Mouse (Mus musculus): Measurements from ENCODE around the gene Nudt17. TPM values are rescaled to one million over a fixed set of nuclear protein-coding genes. Genes with fewer than 3 reads are reported as not detected.

Gene Nudt17
- total and polyA plus RNA-seq, 3 experiments: 0.21 to 1.9 (median 1.0) TPM

DNA sequence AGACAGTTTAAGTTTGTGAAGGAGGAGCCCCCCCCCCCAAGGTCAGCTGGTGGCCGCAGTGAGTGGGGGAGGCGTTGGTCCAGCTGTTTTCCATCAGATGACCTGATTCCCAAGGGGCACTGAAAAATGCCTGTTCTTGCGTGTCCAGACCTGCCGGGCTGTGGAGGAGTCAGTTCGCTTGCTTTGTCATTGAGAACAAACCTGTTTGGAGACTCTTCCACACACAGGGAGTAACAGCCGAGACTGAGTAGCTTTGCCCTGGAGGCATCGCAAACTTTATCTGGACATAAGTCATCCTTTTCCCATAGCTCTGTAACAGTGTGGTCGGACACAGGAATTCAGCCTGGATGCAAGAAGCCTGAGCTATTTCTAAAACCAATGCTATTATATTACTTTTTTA, 33.9 kb downstream of the Nudt17 start:
- dilution Hi-C loops (cut with MboI; ENCODE audit: extremely low pct_ligation_motif_present, extremely low pct_unique_long_range_greater_than_20kb, low sequenced_read_pairs): no loop called here
- H3K27ac ChIP-seq (ENCODE audit: insufficient read depth, low read depth): peak overlapping the region; percentile 66
- in situ Hi-C loops (cut with MboI; ENCODE audit: low pct_ligation_motif_present, low pct_unique_long_range_greater_than_20kb, low sequenced_read_pairs): no loop called here

DNA sequence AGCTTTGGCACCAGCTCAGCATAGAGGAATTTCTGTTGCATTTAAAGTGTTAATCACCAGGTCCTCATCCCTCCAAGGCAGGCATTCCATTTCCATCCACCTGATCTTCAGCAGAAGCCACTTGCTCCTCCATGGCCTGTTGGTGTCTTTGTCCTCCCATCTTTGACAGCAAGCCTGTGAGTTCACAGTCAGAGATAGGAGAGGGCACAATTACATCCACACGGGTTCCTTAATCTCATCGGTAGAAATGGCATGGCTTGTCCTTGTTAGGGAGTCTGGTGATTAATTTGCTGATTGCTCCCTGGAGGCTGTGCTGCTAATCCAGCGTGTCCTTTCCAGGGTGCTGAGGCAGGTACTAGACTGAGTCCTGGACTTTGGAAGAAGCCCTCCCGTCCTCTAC, 34.8 kb downstream of the Nudt17 start:
- no peak for DNase-seq (ENCODE audit: extremely low read depth)
- TF ChIP-seq MYC (IDR thresholded peaks at IDR 0.05; ENCODE audit: low read depth, low read length) (no peak), MAFK (IDR thresholded peaks at IDR 0.05; ENCODE audit: insufficient replicate concordance, low read length) (no peak), JUN (IDR thresholded peaks at IDR 0.05; ENCODE audit: insufficient read depth, low read depth, low read length) (no peak), POLR2A (IDR thresholded peaks at IDR 0.05; ENCODE audit: low read depth, low read length) (no peak), E2F4 (IDR thresholded peaks at IDR 0.05; ENCODE audit: insufficient replicate concordance, low read depth, low read length) (no peak), BHLHE40 (IDR thresholded peaks at IDR 0.05; ENCODE audit: low read depth, low read length) (no peak), JUND (conservative IDR thresholded peaks at IDR 0.05; ENCODE audit: low read depth, low read length) (no peak), MXI1 (IDR thresholded peaks at IDR 0.05; ENCODE audit: low read depth, low read length) (no peak)
- Histone ChIP-seq H3K36me3 (replicated peaks in 1 of 2; ENCODE audit: control insufficient read depth in 1 of 2, insufficient read depth in 1 of 2, low read length in 1 of 2) (no peaks in the 10 kb centered on the region), H3K27me3 (replicated peaks) (peaks cover 12% of the 10 kb centered on the region), H3K79me2 (replicated peaks; ENCODE audit: control insufficient read depth, extremely low read depth, insufficient read depth, poor library complexity, severe bottlenecking) (no peaks in the 10 kb centered on the region), H3K4me1 (ENCODE audit: control insufficient read depth in 1 of 2, insufficient read depth in 2 of 2) (peaks cover 25 to 50% of the 10 kb centered on the region in 2 experiments), H3K4me3 (replicated peaks in 1 of 3; ENCODE audit: low read depth in 2 of 3, low read length in 2 of 3, poor library complexity in 1 of 3) (no peak overlapping the region), H3K4me2 (ENCODE audit: insufficient read depth, low read depth, poor library complexity, severe bottlenecking) (no peak overlapping the region), H3K9me3 (replicated peaks; ENCODE audit: low read length) (no peaks in the 10 kb centered on the region), H3K27ac (ENCODE audit: insufficient read depth, low read depth) (peak overlapping the region; percentile 41), H3K9ac (ENCODE audit: insufficient read depth, low read depth) (no peak overlapping the region)
- in situ Hi-C loops (cut with MboI; ENCODE audit: low pct_ligation_motif_present, low pct_unique_long_range_greater_than_20kb, low sequenced_read_pairs) (no loop called here), dilution Hi-C loops (cut with MboI; ENCODE audit: extremely low pct_ligation_motif_present, extremely low pct_unique_long_range_greater_than_20kb, low sequenced_read_pairs) (no loop called here)

More for the DNA sequence above, 33.9 kb downstream of the Nudt17 start:
- Histone ChIP-seq H3K9ac (ENCODE audit: insufficient read depth, low read depth) (peak overlapping the region; percentile 37), H3K4me3 (replicated peaks in 1 of 3; ENCODE audit: low read depth in 2 of 3, low read length in 2 of 3, poor library complexity in 1 of 3) (no peak overlapping the region), H3K4me1 (ENCODE audit: control insufficient read depth in 1 of 2, insufficient read depth in 2 of 2) (peaks cover 30 to 58% of the 10 kb centered on the region in 2 experiments), H3K4me2 (ENCODE audit: insufficient read depth, low read depth, poor library complexity, severe bottlenecking) (peak overlapping the region; percentile 63), H3K79me2 (replicated peaks; ENCODE audit: control insufficient read depth, extremely low read depth, insufficient read depth, poor library complexity, severe bottlenecking) (no peaks in the 10 kb centered on the region), H3K27me3 (replicated peaks) (peaks cover 12% of the 10 kb centered on the region), H3K36me3 (replicated peaks in 1 of 2; ENCODE audit: control insufficient read depth in 1 of 2, insufficient read depth in 1 of 2, low read length in 1 of 2) (no peaks in the 10 kb centered on the region), H3K9me3 (replicated peaks; ENCODE audit: low read length) (no peaks in the 10 kb centered on the region)
- TF ChIP-seq NELFE (IDR thresholded peaks at IDR 0.05; ENCODE audit: low read depth, low read length): no peak; the same call in 1 of the 2 replicates
- no peak for TF ChIP-seq MAFK (IDR thresholded peaks at IDR 0.05; ENCODE audit: insufficient replicate concordance, low read length)
- 0 out of 2 replicates have a peak, but pooled peaks have one; percentile 43 for TF ChIP-seq RCOR1 (conservative IDR thresholded peaks at IDR 0.05; ENCODE audit: low read depth, low read length)
- TF ChIP-seq SMC3 (IDR thresholded peaks at IDR 0.05; ENCODE audit: low read depth, low read length): no peak
- TF ChIP-seq PAX5 (IDR thresholded peaks at IDR 0.05; ENCODE audit: low read length): no peak
- 0 out of 2 replicates have a peak, but pooled peaks have one; percentile 30 for TF ChIP-seq MXI1 (IDR thresholded peaks at IDR 0.05; ENCODE audit: low read depth, low read length)
- no peak for TF ChIP-seq TBP (conservative IDR thresholded peaks at IDR 0.05; ENCODE audit: low read depth, low read length)
- no peak for TF ChIP-seq ZNF384 (IDR thresholded peaks at IDR 0.05; ENCODE audit: low read depth, low read length)
- TF ChIP-seq USF1 (IDR thresholded peaks at IDR 0.05; ENCODE audit: low read depth, low read length): peak; percentile 69
- TF ChIP-seq E2F4 (IDR thresholded peaks at IDR 0.05; ENCODE audit: insufficient replicate concordance, low read depth, low read length): no peak
- TF ChIP-seq MAZ (IDR thresholded peaks at IDR 0.05; ENCODE audit: low read depth, low read length): peak; percentile 93
- no peak for TF ChIP-seq POLR2A (IDR thresholded peaks at IDR 0.05; ENCODE audit: low read depth, low read length)
- no peak for TF ChIP-seq CTCF (conservative IDR thresholded peaks at IDR 0.05 in 1 of 2, IDR thresholded peaks at IDR 0.05 in 1 of 2; ENCODE audit: low read depth in 2 of 2, low read length in 2 of 2)
- no peak for TF ChIP-seq HCFC1 (IDR thresholded peaks at IDR 0.05; ENCODE audit: low read depth, low read length)
- no peak for TF ChIP-seq ZMIZ1 (IDR thresholded peaks at IDR 0.05; ENCODE audit: low read depth, low read length)
- no peak for TF ChIP-seq GABPA (IDR thresholded peaks at IDR 0.05; ENCODE audit: insufficient replicate concordance, low read depth, low read length)
- peak; percentile 98 for TF ChIP-seq TCF12 (IDR thresholded peaks at IDR 0.05; ENCODE audit: low read depth, low read length)
- TF ChIP-seq ELF1 (IDR thresholded peaks at IDR 0.05; ENCODE audit: low read depth, low read length): no peak
- TF ChIP-seq NRF1 (IDR thresholded peaks at IDR 0.05; ENCODE audit: low read depth, low read length): no peak
- TF ChIP-seq POLR2AphosphoS2 (IDR thresholded peaks at IDR 0.05; ENCODE audit: low read depth, low read length): 0 out of 2 replicates have a peak, but pooled peaks have one; percentile 25
- TF ChIP-seq USF2 (conservative IDR thresholded peaks at IDR 0.05; ENCODE audit: low read depth, low read length): 0 out of 2 replicates have a peak, but pooled peaks have one; percentile 9
- no peak for TF ChIP-seq MYC (IDR thresholded peaks at IDR 0.05; ENCODE audit: low read depth, low read length)
- TF ChIP-seq JUN (IDR thresholded peaks at IDR 0.05; ENCODE audit: insufficient read depth, low read depth, low read length): no peak
- TF ChIP-seq IRF4 (IDR thresholded peaks at IDR 0.05; ENCODE audit: low read depth, low read length): peak; percentile 80
- 0 out of 2 replicates have a peak, but pooled peaks have one; percentile 74 for TF ChIP-seq KAT2A (IDR thresholded peaks at IDR 0.05; ENCODE audit: insufficient replicate concordance, low read length)
- peak; percentile 98 for TF ChIP-seq CHD1 (IDR thresholded peaks at IDR 0.05; ENCODE audit: low read depth, low read length)
- peak; percentile 66; the same call in 1 of the 2 replicates for TF ChIP-seq BHLHE40 (IDR thresholded peaks at IDR 0.05; ENCODE audit: low read depth, low read length)
- peak; percentile 96 for TF ChIP-seq ETS1 (conservative IDR thresholded peaks at IDR 0.05; ENCODE audit: low read depth, low read length)
- peak; percentile 87 for TF ChIP-seq CHD2 (IDR thresholded peaks at IDR 0.05; ENCODE audit: low read length)
- no peak for TF ChIP-seq MAX (IDR thresholded peaks at IDR 0.05; ENCODE audit: low read length)
- no peak for TF ChIP-seq UBTF (IDR thresholded peaks at IDR 0.05; ENCODE audit: low read depth, low read length)
- no peak for TF ChIP-seq ZC3H11A (IDR thresholded peaks at IDR 0.05; ENCODE audit: low read depth, low read length)
- TF ChIP-seq SIN3A (IDR thresholded peaks at IDR 0.05; ENCODE audit: low read length): peak; percentile 89
- no peak for TF ChIP-seq JUND (conservative IDR thresholded peaks at IDR 0.05; ENCODE audit: low read depth, low read length)
- TF ChIP-seq MEF2A (IDR thresholded peaks at IDR 0.05; ENCODE audit: borderline replicate concordance, low read depth, low read length): 0 out of 2 replicates have a peak, but pooled peaks have one; percentile 47
- TF ChIP-seq EP300 (IDR thresholded peaks at IDR 0.05; ENCODE audit: low read length): peak; percentile 81
- TF ChIP-seq RAD21 (IDR thresholded peaks at IDR 0.05; ENCODE audit: low read depth, low read length): no peak
- TF ChIP-seq ZKSCAN1 (IDR thresholded peaks at IDR 0.05; ENCODE audit: borderline replicate concordance, low read depth, low read length): no peak
- DNase-seq (ENCODE audit: extremely low read depth): no peak

All from CH12.LX (cell line).